Mouse (Mus musculus) heart, postnatal 25 days (tissue): ENCODE results near the gene Rabl2. TPM values are rescaled to one million over a fixed set of nuclear protein-coding genes. Genes with fewer than 3 reads are reported as not detected.

Experiments used
- DNase-seq: peaks from one replicate; pipeline ENCODE4 v3.0.0; 2022; ENCODE audit warnings: low spot score
- intact Hi-C: fragments of 180-260 bp; cut with DNase I; formaldehyde crosslinking; loops from one replicate; pipeline ENCODE4 v1.15.1; 2025
- total RNA-seq, 2 experiments: library from RNA; stranded (reverse); gene quantifications; 2 replicates each; pipeline ENCODE4 v1.2.3; 2021

Rabl2 gene
- total RNA-seq, 2 experiments from 2014 or later = 3.5 to 7.5 TPM

GRCm38 (mm10) chr15:89556401-89557178, 35.1 kb downstream of the Rabl2 start:
- intact Hi-C loops = no loop called here
- DNase-seq = no peak

- intact Hi-C loops = no loop called here
- no peak for DNase-seq
Measured at GRCm38 (mm10) chr15:89555591-89555990, 36.1 kb downstream of the Rabl2 start.

DNA sequence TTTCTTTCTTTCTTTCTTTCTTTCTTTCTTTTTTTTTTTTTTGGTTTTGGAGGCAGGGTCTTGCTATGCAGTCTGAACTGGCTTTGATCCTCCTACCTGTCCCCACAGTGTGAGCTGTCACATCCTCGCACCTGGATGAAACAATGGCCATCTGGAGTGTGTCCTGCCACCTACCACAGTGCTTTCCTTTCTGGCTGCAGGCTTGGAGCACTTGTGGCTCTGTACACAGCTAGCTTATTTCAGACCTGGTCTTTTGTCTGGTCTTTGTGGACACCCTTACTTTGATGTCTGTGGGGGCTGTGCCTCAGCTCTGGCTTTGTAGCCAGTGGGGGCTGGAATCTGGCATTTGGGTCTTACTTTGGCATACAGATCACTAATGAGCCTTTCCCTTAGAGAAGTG, 40.0 kb downstream of the Rabl2 start:
- intact Hi-C loops = no loop called here
- DNase-seq = no peak

DNA sequence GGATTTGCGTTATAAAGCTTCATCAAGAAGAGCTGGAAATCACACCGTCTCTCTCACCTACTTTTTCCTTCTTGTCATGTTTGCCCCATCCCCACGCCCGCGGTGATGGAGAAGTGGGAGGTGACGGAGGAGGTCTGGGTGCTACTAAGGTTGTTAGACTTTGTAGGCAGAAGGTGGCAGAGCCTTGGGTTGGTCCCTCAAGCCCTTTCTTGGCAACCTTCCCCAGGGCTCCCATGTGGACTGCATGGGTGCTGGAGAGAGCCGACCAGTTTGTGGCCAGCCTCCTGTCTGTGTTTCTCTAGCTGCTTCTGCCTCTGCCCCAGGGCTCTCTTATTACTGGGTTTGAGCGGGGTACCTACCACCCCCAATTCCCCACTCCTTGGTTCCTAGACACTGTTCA, 41.2 kb downstream of the Rabl2 start:
- intact Hi-C loops = no loop called here
- no peak for DNase-seq

GRCm38 (mm10) chr15:89548837-89549236, 42.9 kb downstream of the Rabl2 start:
- DNase-seq = no peak
- intact Hi-C loops = no loop called here

GRCm38 (mm10) chr15:89547824-89548601, 43.7 kb downstream of the Rabl2 start:
- intact Hi-C loops = no loop called here
- DNase-seq = no peak

DNA sequence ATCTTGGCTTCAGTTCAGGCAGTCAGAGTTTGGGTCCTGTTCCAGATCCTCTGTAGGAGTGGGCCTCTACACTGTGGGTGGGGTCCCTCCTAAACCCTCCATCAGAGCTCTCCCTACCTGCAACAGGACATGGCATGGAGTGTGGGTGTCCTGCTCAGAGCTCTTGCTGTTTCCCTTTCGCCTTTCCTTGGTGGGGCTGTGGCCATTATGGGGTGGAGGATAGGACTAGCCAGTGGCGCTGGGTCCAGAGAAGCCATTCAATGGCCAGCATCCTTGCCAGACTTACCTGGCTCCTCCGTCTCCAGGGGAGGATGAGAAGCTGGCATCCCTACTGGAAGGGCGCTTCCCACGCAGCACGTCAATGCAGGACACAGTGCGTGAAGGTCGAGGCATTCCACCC, 44.4 kb downstream of the Rabl2 start:
- DNase-seq = no peak
- intact Hi-C loops = no loop called here

GRCm38 (mm10) chr15:89544171-89544570, 47.6 kb downstream of the Rabl2 start:
- intact Hi-C loops = no loop called here
- DNase-seq = no peak

DNA sequence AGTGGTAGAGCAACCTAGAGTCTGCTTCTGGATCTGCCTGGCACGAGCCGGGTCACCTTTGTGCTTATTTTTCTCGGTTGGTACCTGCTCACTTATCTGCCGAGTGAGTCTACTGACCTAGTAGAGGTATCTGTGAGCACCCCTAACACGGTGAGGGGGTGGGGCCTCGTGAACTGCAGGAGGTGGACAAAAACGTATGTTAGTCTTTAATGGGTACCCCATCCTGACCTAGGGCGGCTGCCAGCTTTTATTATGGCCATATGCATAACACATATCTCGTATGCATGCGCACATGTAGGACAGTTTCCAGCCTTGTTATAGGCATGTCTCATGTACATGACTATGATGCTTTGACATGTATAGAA, 57.9 kb downstream of the Rabl2 start:
- intact Hi-C loops = no loop called here
- DNase-seq = no peak

GRCm38 (mm10) chr15:89532924-89533842, 58.5 kb downstream of the Rabl2 start:
- intact Hi-C loops = no loop called here
- no peak for DNase-seq

Other genes starting within 250 kb of the Rabl2 start
- 10 to 100 TPM; 30.6 to 31.8 TPM for gene Lmf2, start 236.3 kb downstream of the Rabl2 start, total RNA-seq
- 10 to 100 TPM; 52.0 to 60.4 TPM for gene Ncaph2, start 236.2 kb downstream of the Rabl2 start, total RNA-seq
- gene Sco2, start 218.1 kb downstream of the Rabl2 start, total RNA-seq = 10 to 100 TPM; 23.0 to 24.2 TPM
- gene Tymp, start 214.9 kb downstream of the Rabl2 start, total RNA-seq = under 1 TPM; 0.44 to 0.64 TPM
- 1 to 10 TPM; 1.3 TPM for gene Odf3b, start 212.6 kb downstream of the Rabl2 start, total RNA-seq
- not detected for gene Klhdc7b, start 207.0 kb downstream of the Rabl2 start, total RNA-seq
- gene Syce3, start 181.4 kb downstream of the Rabl2 start, total RNA-seq = not detected
- 100 to 1,000 TPM; 512 to 569 TPM for gene Cpt1b, start 166.1 kb downstream of the Rabl2 start, total RNA-seq
- gene C730034F03Rik, start 162.3 kb downstream of the Rabl2 start, total RNA-seq = 1 to 10 TPM; 1.5 TPM
- 10 to 100 TPM; 14.5 to 16.4 TPM for gene Gm44502, start 162.2 kb downstream of the Rabl2 start, total RNA-seq
- 10 to 100 TPM; 40.6 to 44.9 TPM for gene Chkb, start 162.0 kb downstream of the Rabl2 start, total RNA-seq
- gene Mapk8ip2, start 138.0 kb downstream of the Rabl2 start, total RNA-seq = under 1 TPM; 0.10 to 0.11 TPM
- 10 to 100 TPM; 12.0 to 13.1 TPM for gene Arsa, start 114.5 kb downstream of the Rabl2 start, total RNA-seq
- gene Shank3, start 92.3 kb downstream of the Rabl2 start, total RNA-seq = 10 to 100 TPM; 48.2 to 53.3 TPM
- gene Acr, start 23.6 kb downstream of the Rabl2 start, total RNA-seq = under 1 TPM in 1 of 2 experiments, not detected in 1; 0.36 TPM
- not detected for gene Syt10, start 249.9 kb upstream of the Rabl2 start, total RNA-seq